In genomic region chr11:35693136-35693535, GRCm38 (mm10) we compare ENCODE assay signal across 8 mouse cellular contexts.
DNase-seq lines count a peak whose midpoint lies in the region; ATAC-seq and TF ChIP-seq lines count a peak whose summit lies in the region.

No protein-coding gene starts in this region.

- 11% methylated on average over 5 of the region's 5 CpGs for WGBS in forebrain, embryonic 11.5 days
- WGBS in hindbrain, embryonic 15.5 days, result 13% methylated on average over 5 of the region's 5 CpGs
- 14% methylated on average over 5 of the region's 5 CpGs for WGBS in limb, embryonic 10.5 days
- WGBS in neural tube, embryonic 13.5 days, result 16% methylated on average over 5 of the region's 5 CpGs

- no peak overlapping the region for H3K27ac ChIP-seq in forebrain, embryonic 11.5 days (ENCODE audit: low read depth, low read length)
- no peak overlapping the region for H3K27ac ChIP-seq in hindbrain, embryonic 15.5 days (replicated peaks)
- no peak overlapping the region for H3K27ac ChIP-seq in limb, embryonic 10.5 days
- no peak overlapping the region for H3K27ac ChIP-seq in neural tube, embryonic 13.5 days (replicated peaks)

- H3K9ac ChIP-seq in forebrain, embryonic 11.5 days (ENCODE audit: low read length), result no peak overlapping the region
- H3K9ac ChIP-seq in hindbrain, embryonic 15.5 days, result no peak overlapping the region
- H3K9ac ChIP-seq in neural tube, embryonic 13.5 days, result no peak overlapping the region

- peaks cover 2% of the 10 kb centered on the region; the same call in 1 of the 2 replicates for H3K27me3 ChIP-seq in forebrain, embryonic 11.5 days (ENCODE audit: control insufficient read depth, insufficient read depth, low read length)
- no peaks in the 10 kb centered on the region for H3K27me3 ChIP-seq in hindbrain, embryonic 15.5 days
- H3K27me3 ChIP-seq in limb, embryonic 10.5 days (ENCODE audit: low read depth, poor library complexity, severe bottlenecking), result no peaks in the 10 kb centered on the region
- H3K27me3 ChIP-seq in neural tube, embryonic 13.5 days, result no peaks in the 10 kb centered on the region

- H3K4me1 ChIP-seq in forebrain, embryonic 11.5 days (replicated peaks; ENCODE audit: control insufficient read depth, insufficient read depth, low read length), result no peaks in the 10 kb centered on the region
- no peaks in the 10 kb centered on the region for H3K4me1 ChIP-seq in hindbrain, embryonic 15.5 days (replicated peaks)
- no peaks in the 10 kb centered on the region for H3K4me1 ChIP-seq in limb, embryonic 10.5 days
- no peaks in the 10 kb centered on the region for H3K4me1 ChIP-seq in neural tube, embryonic 13.5 days (replicated peaks)

- no peak overlapping the region for H3K4me2 ChIP-seq in forebrain, embryonic 11.5 days (ENCODE audit: low read depth, low read length, severe bottlenecking)
- no peak overlapping the region for H3K4me2 ChIP-seq in hindbrain, embryonic 15.5 days
- no peak overlapping the region for H3K4me2 ChIP-seq in neural tube, embryonic 13.5 days

- TF ChIP-seq POLR2A in brain, embryonic 14.5 days (IDR thresholded peaks at IDR 0.05; ENCODE audit: borderline replicate concordance, extremely low read depth, insufficient read depth, insufficient read length, poor library complexity, severe bottlenecking), result no peak

- DNase-seq in right cerebral cortex, adult 18-20 months, result peak; percentile 35
- no peak for DNase-seq in right cerebral cortex, postnatal 25 days
- peak; percentile 79 for DNase-seq in brain, embryonic 14.5 days (ENCODE audit: low read depth)
- DNase-seq in forebrain, embryonic 11.5 days (ENCODE audit: low spot score), result peak; percentile 89
- DNase-seq in limb, embryonic 10.5 days (ENCODE audit: low spot score), result peak; percentile 90
- peak; percentile 63 for DNase-seq in urinary bladder, postnatal 25 days (ENCODE audit: low spot score)

- ATAC-seq in forebrain, embryonic 11.5 days (replicated peaks; ENCODE audit: low FRiP score), result peak; percentile 44; the same call in 1 of the 2 replicates
- ATAC-seq in hindbrain, embryonic 15.5 days (ENCODE audit: low FRiP score, low read depth), result peak; percentile 61; the same call in 1 of the 2 replicates
- peak; percentile 72 for ATAC-seq in neural tube, embryonic 13.5 days (ENCODE audit: low read depth)

- no peak overlapping the region for H3K4me3 ChIP-seq in forebrain, embryonic 11.5 days (ENCODE audit: low read depth, low read length)
- no peak overlapping the region for H3K4me3 ChIP-seq in hindbrain, embryonic 15.5 days
- no peak overlapping the region for H3K4me3 ChIP-seq in limb, embryonic 10.5 days
- H3K4me3 ChIP-seq in neural tube, embryonic 13.5 days, result no peak overlapping the region

- TF ChIP-seq CTCF in brain, embryonic 14.5 days (IDR thresholded peaks at IDR 0.05; ENCODE audit: borderline replicate concordance, extremely low read depth, insufficient read depth, insufficient read length), result peak; percentile 98

- H3K36me3 ChIP-seq in forebrain, embryonic 11.5 days (ENCODE audit: control insufficient read depth, insufficient read depth, low read length), result no peaks in the 10 kb centered on the region
- H3K36me3 ChIP-seq in hindbrain, embryonic 15.5 days, result no peaks in the 10 kb centered on the region
- peaks cover 23% of the 10 kb centered on the region for H3K36me3 ChIP-seq in limb, embryonic 10.5 days
- H3K36me3 ChIP-seq in neural tube, embryonic 13.5 days, result 0 out of 2 replicates have a peak, but pooled peaks cover 9% of the 10 kb centered on the region

- no peaks in the 10 kb centered on the region; the same call in 1 of the 2 replicates for H3K9me3 ChIP-seq in forebrain, embryonic 11.5 days (ENCODE audit: control insufficient read depth, low read length)
- no peaks in the 10 kb centered on the region for H3K9me3 ChIP-seq in hindbrain, embryonic 15.5 days
- H3K9me3 ChIP-seq in limb, embryonic 10.5 days (replicated peaks), result no peaks in the 10 kb centered on the region
- H3K9me3 ChIP-seq in neural tube, embryonic 13.5 days, result no peaks in the 10 kb centered on the region
